Mouse (Mus musculus): ENCODE measurements around the gene Cntfr.

Cntfr gene

DNA sequence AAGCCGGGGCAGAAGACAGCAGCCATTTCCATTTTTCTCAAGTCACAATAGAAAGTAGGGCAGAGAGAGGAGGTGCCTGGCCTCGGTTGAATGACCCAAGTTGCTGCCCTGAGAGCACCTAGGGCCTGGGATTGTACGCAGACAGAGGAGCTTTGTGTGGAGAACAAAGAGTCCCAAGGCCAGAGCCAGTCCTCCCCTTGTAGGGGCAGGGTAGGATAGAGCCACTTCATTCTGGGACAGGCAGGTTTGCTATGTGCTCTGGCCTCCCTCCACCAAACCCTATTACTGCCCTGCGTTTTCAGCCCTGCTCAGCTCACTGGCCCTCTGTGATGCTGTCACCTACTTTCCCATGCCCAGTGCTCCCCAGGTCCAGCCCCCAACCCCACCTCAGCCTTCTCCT lies 48.7 kb downstream of the Cntfr start:
- DNase-seq (ENCODE audit: low spot score in 2 of 2), result no peak

DNA sequence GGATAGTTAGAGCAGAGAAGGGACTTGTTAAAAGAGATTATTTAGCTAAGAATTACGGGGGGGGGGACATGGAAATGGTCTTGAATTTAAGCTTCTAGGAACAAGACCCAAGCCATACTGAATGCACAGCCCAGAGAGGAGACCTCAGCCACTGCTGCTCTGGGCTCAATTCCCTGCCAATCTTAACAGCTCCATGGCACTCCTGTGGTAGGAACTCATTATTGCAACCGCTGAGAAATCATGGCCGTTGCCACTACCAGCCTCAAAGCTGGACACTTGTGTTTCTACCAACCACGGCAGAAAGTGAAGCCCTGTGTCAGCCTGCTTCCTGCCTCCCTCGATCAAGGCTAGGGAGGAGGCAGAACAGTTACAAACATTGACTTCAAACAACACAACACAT lies 51.4 kb downstream of the Cntfr start:
- no peak for DNase-seq (ENCODE audit: low spot score in 2 of 2)

GRCm38 (mm10) chr4:41641199-41641822 lies 55.6 kb downstream of the Cntfr start:
- no peak for DNase-seq (ENCODE audit: low spot score in 2 of 2)

DNA sequence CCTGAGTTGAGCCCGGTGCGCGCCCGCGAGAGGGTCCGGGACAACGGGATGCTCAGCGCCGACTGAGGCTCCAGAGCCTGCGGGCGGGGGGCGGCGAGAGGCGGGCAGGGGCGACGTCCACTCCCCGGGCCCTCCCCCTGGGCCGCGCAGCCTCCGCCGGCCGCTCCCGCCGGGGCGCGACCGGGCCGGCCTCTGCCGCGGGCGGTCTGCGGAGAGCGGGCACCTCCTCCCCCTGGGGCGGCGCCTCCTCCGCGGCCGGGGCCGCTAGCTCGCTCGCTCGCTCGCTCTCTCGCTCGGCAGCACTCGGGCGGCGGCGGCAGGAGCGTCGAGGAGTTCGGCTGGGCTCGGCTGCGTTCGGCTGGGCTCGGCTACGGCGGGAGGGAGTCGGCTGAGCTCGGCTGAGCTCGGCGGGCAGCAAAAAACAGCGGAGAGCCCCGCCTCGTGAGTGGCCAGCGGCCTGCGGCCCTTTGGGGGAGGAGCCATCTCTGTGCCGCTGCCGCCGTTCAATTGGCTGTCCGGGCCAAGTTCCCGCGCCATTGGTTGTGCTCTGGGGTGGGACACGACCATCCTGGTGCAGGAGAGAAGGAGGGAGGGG lies 56.9 kb downstream of the Cntfr start, which contains the start of gene Enho:
Enho (minus strand) TSS at position 412 of the 595 bp plus-strand sequence.
- DNase-seq (ENCODE audit: low spot score in 2 of 2), result peak; percentile 81 to 88

GRCm38 (mm10) chr4:41639214-41639841 lies 57.6 kb downstream of the Cntfr start:
- no peak for DNase-seq (ENCODE audit: low spot score in 2 of 2)

DNA sequence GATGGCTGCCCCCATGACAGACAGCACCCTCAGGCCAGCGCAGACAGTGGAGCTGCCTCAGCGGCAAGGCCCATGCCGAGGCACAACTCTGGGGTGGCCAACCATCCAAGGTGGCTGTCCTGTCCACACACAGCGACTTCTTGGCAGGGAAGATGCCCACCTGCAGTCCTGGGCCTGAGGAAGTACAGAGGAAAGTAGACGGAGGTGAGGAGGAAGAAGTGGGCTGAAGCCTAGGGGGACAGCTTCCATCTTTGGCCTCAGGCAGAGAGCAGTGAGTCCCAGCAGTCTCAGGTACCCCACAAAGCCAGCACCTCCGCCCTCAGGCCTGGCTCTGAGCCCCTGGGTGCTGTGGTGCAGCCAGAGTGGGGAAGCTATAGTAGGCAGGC lies 58.1 kb downstream of the Cntfr start:
- no peak for DNase-seq (ENCODE audit: low spot score in 2 of 2)

DNA sequence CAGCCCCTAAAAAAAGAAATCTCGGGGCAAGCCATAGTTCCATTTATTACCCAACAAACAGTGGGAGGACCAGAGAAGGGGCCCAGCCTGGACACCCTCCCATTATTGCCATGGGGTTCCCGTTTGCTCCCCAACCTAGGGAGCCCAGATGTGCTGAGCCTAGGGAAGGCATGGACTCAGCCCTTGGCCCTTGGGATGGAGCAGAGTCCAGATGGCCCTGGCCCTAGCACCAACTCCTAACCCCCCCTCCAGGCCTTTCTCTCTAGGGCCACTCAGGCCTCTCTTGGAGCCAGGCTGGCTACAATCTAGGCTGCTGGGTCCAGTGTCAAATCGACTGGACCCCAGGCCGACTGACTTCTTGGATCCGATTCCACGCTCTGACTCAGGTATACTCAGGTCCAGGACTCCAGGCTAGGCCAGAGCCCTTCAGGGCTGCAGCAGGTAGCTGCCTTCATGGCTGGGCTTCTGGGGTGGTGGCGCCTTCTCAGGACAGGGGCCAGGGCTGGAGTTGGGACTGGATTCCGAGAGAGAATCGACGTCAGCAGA lies 58.6 kb downstream of the Cntfr start:
- DNase-seq (ENCODE audit: low spot score in 2 of 2), result no peak

- no peak for DNase-seq (ENCODE audit: low spot score in 2 of 2)
Observed at GRCm38 (mm10) chr4:41636882-41637635, 59.8 kb downstream of the Cntfr start.

DNA sequence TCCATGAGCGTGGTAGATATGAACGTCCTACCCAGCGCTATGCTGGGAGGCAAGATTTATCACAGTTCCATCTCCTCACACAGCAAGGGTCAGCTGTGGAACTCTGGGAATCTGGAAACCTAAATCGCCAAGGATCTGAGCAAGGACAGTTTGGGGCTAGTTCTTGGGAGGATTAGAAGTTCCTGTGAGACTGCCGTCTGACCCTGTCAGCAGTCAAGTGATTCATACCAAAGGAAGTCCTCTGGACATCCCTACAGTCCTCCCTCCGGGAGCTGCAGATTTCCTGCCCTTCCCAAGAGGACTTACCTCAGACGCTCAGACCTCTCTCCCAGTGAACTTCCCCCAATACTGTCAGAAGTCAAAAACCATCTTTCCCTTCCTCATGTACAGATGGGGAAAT lies 60.5 kb downstream of the Cntfr start:
- DNase-seq (ENCODE audit: low spot score in 2 of 2), result no peak

GRCm38 (mm10) chr4:41635906-41636305 lies 61.0 kb downstream of the Cntfr start:
- no peak for DNase-seq (ENCODE audit: low spot score in 2 of 2)

DNA sequence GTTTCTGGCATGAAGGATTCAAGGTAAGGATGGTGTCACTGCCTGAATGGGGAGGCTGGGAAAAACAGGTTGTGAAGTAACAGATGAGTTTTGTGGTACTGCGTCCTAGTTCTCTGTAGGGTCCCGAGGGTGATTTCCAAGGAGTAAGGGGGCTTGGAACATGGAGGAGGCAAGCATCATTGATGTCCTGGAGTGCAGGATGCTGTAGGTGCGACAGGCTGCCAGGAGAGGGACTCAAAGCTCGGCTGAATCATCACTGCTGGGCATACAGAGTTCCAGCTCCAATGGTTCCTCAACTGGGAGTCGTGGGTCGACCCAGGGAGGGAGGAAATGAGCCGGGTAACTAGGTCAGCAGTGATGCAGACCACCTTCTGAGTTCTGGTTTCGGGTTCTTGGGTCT lies 61.7 kb downstream of the Cntfr start:
- DNase-seq (ENCODE audit: low spot score in 2 of 2), result no peak

GRCm38 (mm10) chr4:41634631-41635030 lies 62.3 kb downstream of the Cntfr start:
- no peak for DNase-seq (ENCODE audit: low spot score in 2 of 2)

DNA sequence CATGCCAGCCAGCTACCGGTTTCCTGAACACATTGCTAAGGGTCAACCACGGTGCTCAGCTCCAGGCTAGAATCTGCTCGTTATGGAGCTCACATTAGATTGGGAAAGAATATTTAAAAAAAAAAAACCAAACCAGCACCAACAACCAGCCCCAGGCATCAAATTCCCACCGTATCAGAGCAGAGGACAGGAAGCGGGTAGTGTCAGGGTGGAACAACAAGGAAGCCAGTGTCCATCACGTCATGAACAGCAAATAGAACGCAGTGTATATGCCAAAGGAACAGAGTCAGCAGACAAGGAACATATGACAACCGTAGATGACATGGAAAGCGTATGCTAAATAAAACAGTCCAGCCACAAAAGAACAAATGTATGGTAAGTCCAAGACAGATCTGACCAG lies 63.9 kb downstream of the Cntfr start:
- no peak for DNase-seq (ENCODE audit: low spot score in 2 of 2)

DNA sequence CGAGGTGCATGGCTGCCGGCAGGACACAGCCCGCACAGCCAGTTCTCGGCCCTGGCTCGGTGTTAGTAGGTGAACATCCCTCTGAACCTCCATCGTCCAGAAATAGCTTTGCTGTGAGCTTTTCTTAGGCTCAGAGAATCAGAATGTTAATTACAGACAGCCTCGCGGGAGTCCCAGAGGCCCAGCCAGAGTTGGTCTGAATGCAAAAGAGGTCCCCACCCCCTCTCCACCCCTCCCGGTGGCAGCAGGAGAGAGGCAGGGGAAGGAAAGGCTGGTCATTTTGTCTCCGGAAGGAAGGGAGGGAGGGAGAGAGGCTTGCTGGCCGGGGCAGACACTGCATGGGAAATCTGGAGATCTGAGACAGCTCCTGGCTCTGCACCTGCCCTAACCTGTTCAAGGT lies 65.5 kb downstream of the Cntfr start:
- DNase-seq (ENCODE audit: low spot score in 2 of 2), result no peak

DNA sequence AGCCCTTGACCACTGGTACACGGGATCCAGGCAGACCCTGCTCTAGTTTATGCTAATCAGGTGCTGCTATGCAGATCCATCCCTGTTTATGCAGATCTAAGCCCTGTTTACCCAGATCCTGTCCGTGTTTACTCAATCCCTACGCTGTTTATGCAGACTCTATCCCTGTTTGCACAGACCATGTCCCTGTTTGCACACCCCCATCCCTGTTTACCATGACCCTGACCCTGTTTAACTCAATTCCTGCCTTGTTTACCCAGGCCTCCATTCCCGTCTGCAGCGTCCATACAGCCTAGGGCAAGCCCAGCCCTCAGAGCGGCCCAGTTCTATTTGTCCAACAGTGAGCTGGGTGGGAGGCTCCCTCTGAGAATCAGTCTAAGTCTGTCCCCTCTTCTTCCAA lies 66.7 kb downstream of the Cntfr start:
- no peak for DNase-seq (ENCODE audit: low spot score in 2 of 2)

DNA sequence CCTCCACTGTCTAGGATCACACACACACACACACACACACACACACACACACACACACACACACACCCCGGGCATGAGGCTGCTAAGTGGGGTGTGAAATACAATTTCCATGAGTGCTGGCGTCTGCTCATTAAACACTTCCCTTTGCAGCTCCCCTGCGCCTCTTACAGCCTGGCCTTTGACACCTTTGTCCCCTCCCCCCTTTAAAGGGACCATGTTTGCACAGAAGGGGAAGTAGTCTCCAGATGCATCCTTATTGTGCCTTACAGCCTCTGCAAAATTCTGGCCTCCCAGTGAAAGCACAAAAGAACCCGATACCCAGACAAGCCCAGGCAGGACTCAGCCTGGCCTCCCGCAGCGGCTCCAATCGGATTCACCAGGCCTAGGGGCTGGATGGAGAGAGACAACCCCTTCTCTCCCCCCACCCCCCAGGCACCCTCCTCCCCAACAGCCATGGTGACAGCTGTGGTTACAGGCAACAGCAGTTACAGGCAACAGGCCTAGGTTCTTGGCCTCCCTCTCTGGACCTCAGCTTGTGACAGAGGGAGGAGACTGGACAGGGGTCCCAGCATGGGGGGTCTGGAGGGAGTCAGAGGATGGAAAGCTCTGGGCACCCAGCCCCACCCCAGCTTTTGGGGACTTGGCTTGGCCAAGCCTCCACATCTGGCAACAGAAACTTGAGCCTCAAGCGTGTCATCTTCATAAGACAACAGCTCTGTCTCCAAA lies 68.5 kb downstream of the Cntfr start:
- DNase-seq (ENCODE audit: low spot score in 2 of 2), result no peak

- DNase-seq (ENCODE audit: low spot score in 2 of 2), result no peak
Observed at GRCm38 (mm10) chr4:41622071-41622470, 74.8 kb downstream of the Cntfr start.

DNA sequence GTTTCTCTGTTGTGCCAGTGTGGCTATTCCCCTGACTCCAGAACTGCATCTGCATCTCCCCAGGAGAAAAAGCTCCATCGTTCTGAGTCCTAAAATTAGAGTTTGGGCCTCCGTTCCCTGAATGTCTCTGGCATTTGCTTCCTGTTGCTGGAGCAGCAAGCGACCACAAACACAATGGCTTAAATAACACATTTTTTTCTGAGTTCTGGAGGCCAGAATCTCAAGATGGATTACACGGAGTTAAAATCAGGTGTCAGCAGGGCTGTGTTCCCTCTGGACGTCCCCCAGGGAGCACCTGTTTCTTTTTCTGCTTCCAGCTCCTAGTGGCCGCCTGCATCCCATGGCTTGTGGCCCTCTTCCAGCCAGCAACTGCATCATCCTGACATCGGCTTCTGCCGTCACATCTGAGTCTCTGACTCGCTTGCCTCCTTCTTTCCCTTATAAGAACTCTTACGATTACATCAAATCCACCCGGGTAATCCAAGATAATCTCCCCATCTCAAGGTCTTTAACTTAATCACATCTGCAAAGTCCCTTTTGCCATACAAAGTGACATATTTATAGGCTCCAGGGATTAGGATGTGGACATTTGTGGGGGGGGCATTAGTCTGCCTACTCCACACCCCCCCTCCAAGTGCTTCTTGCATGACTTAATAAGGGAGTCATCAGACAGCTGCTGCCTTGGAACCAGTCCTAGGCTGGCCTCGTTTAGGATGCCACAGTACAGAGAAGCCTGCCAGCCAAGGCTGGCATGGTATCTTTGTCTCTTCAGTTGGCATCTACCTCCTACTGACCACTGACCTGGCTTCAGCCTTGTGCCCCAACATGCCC lies 77.8 kb downstream of the Cntfr start:
- DNase-seq (ENCODE audit: low spot score in 2 of 2), result no peak

DNA sequence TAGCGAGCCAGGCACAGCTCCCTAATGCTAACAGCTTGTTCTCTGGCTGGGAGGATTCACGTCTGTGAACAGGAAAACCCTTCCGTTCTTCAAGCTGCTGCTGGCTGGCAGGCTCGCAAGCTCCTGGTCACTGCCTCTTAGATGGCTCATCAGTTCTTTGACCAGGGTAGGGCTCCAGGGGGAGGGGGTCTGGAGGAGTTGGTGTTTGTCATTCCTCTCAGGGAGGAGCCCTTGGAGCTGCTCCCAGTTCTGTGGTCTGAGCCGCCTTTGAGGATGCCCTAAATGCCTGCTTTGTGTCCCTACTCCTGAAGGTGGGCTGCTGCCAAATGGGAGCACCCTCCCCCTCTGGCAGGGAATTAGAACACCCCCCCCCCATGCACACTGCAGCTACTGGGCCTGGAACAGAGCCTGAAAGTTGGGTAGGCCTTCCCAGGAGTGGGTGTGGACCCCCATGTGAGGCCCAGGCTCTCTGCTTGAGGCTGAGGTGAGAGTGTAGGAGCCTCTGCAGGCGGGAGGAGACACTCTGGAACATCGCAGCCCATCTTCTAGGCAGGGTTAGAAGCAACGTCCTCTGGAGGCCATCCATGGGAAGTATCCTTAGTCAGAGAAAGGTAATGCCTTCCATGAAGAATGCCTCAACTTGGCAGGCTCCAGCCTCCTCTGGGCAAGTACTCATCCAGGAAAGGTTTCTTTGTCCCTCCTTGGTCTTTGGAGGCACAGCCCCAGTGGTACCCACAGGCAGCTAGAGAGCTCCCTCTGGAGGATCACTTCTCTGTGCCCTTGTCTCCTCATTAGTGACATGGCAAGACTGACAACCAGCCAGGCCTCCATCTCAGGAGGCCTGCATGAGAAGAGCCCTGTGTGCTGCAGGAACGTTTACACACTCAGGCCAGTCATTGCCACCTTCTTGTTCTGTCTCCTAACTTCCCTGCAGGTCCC lies 81.0 kb downstream of the Cntfr start:
- no peak for DNase-seq (ENCODE audit: low spot score in 2 of 2)

GRCm38 (mm10) chr4:41614156-41614555 lies 82.7 kb downstream of the Cntfr start:
- peak in 1 of 2 experiments; percentile 50 for DNase-seq (ENCODE audit: low spot score in 2 of 2)

Data from spleen, postnatal 14 days (tissue).